Mouse (Mus musculus) olfactory bulb, adult 2 months (tissue): ENCODE measurements around the gene Bcorl1. TPM values are rescaled to one million over a fixed set of nuclear protein-coding genes. Genes with fewer than 3 reads are reported as not detected.

Experiments used
- H3K27ac ChIP-seq: fragments of 200-500 bp; 2 replicates; pipeline ENCODE4 v1.5.1; 2012; ENCODE audit warnings: low read depth, low read length; ENCODE audit not compliant: insufficient read depth
- H3K4me1 ChIP-seq: fragments of 200-500 bp; 2 replicates; pipeline ENCODE4 v1.6.1; 2012; ENCODE audit warnings: low read length; ENCODE audit not compliant: control insufficient read depth, insufficient read depth
- H3K4me3 ChIP-seq: fragments of 200-500 bp; 2 replicates; pipeline ENCODE4 v1.5.1; 2012; ENCODE audit warnings: mild to moderate bottlenecking, low read depth, low read length, moderate library complexity; ENCODE audit not compliant: insufficient read depth
- CTCF ChIP-seq: fragments of 200-500 bp; IDR thresholded peaks from 2 replicates; pipeline ENCODE4 v1.5.1; 2012; ENCODE audit warnings: low read depth, mild to moderate bottlenecking, low read length, moderate library complexity; ENCODE audit not compliant: insufficient read depth
- POLR2A ChIP-seq: fragments of 200-500 bp; IDR thresholded peaks from 2 replicates; pipeline ENCODE4 v1.6.1; 2012; ENCODE audit warnings: mild to moderate bottlenecking, low read depth, low read length, moderate library complexity; ENCODE audit not compliant: insufficient read depth
- WGBS: fragments of 180-500 bp; shearing (Covaris S2); methylation state at CpG from one replicate; pipeline ENCODE4 v1.1.7; 2018; 5-methylcytosine and 5-hydroxymethylcytosine counted together
- polyA plus RNA-seq: library from polyadenylated mRNA; stranded (reverse); fragments of >200 nt; gene quantifications from 2 replicates; pipeline ENCODE4 v1.2.4, GENCODE M21; 2012; ENCODE audit warnings: low replicate concordance; ENCODE audit not compliant: missing spikeins, insufficient read depth, insufficient read length

Gene Bcorl1
- polyA plus RNA-seq, 1 experiment: not detected

DNA sequence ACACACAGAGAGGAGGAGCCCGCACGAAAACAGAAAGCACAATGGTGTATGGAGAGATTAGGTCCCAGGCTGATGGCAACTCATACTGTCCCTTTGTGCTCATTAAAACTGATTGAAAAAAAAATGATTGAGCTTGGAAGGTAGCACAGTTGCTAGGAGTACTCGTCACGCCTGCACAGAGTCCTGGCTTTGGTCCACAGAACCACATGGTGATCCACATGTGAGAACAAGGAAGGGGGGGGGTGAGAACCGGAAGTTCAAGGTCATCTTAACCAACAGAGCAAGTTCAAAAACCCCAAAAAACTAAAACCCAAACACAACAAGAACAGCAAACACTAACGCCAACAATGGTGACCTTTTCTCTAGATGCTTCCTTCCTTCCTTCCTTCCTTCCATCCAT, 71.5 kb downstream of the Bcorl1 start:
- no peak overlapping the region for H3K4me3 ChIP-seq
- peaks cover 9% of the 10 kb centered on the region; the same call in 1 of the 2 replicates for H3K4me1 ChIP-seq
- TF ChIP-seq POLR2A: no peak
- no peak for TF ChIP-seq CTCF
- no peak overlapping the region for H3K27ac ChIP-seq
- WGBS: 73% methylated on average over 6 of the region's 6 CpGs

GRCm38 (mm10) chrX:48414291-48414690, 73.1 kb downstream of the Bcorl1 start:
- peaks cover 9% of the 10 kb centered on the region; the same call in 1 of the 2 replicates for H3K4me1 ChIP-seq
- H3K27ac ChIP-seq: no peak overlapping the region
- TF ChIP-seq CTCF: no peak
- no peak for TF ChIP-seq POLR2A
- WGBS: 76% methylated on average over 5 of the region's 5 CpGs
- no peak overlapping the region for H3K4me3 ChIP-seq

GRCm38 (mm10) chrX:48418417-48418816, 77.3 kb downstream of the Bcorl1 start:
- 91% methylated on average over 2 of the region's 2 CpGs for WGBS

DNA sequence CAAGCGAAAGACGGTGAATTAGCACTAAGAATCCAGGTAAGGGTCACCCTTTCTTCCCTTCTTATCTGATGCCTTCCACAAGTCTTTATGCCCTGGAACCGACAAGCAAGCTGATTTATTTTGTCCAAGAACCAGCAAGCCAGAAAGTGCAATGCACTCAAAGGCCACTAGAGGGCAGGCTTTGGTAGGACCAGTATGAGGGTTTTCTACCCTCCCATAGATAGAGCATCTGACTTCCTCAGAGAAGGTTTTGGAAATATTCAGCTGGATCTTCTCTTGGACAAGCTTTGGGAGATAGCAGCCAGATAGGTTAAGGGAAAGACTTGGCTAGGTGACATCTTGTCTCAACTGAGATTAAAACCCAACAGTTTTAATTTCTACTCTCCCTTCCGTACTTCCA, 81.8 kb downstream of the Bcorl1 start:
- WGBS: 31% methylated on average over 4 of the region's 4 CpGs
- Histone ChIP-seq H3K4me3 (no peak overlapping the region), H3K4me1 (peaks cover 7% of the 10 kb centered on the region; the same call in 1 of the 2 replicates), H3K27ac (no peak overlapping the region)
- no peak for TF ChIP-seq CTCF
- no peak for TF ChIP-seq POLR2A

More at GRCm38 (mm10) chrX:48418417-48418816, 77.3 kb downstream of the Bcorl1 start:
- no peak overlapping the region for H3K27ac ChIP-seq
- H3K4me3 ChIP-seq: no peak overlapping the region
- TF ChIP-seq POLR2A (no peak), CTCF (no peak)
- H3K4me1 ChIP-seq: no peaks in the 10 kb centered on the region

DNA sequence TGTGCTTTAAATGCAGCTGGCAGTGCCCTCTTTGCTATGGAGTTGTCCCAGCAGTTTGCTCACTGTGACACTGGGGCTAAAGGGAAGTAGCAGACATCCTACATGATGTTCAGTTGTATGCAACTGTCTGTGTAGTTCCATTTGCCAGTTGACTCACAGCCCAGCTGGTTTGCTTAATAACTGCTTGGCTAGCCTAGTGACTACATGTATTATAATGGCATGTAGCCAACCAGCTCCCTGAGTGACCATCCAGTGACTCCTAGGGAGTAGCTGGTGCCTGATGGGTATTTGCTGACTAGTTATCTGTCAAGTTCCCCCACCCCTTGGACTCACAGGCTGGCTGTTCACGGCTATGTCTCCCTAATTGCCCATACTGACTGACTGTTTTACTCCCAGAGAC, 82.5 kb downstream of the Bcorl1 start:
- WGBS: 57% methylated on average over 1 of the region's 1 CpGs
- Histone ChIP-seq H3K4me1 (peaks cover 7% of the 10 kb centered on the region; the same call in 1 of the 2 replicates), H3K27ac (no peak overlapping the region), H3K4me3 (no peak overlapping the region)
- TF ChIP-seq POLR2A (no peak), CTCF (no peak)

GRCm38 (mm10) chrX:48424583-48424982, 83.4 kb downstream of the Bcorl1 start:
- Histone ChIP-seq H3K27ac (no peak overlapping the region), H3K4me1 (peaks cover 7% of the 10 kb centered on the region; the same call in 1 of the 2 replicates), H3K4me3 (no peak overlapping the region)
- TF ChIP-seq POLR2A (no peak), CTCF (no peak)
- 56% methylated on average over 3 of the region's 3 CpGs for WGBS

DNA sequence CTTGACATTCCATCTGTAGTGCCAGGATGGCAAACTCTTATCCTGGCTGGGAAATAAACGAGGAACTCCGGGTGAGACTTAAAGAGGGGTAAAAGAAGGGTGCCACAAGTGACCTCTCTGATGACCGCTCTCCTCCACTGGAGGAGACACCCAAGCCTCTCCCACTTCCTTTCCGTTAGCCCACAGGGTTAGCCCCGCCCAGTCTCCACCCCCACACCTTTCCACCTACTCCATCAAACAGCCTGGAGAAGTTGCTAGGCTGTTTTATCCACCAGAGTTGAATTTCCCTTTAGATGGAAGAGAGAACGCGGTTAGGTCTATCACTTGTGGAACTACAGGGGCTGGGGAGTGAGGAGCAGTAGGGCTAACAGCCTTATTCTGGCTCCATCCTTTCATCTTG, 84.1 kb downstream of the Bcorl1 start:
- WGBS: 69% methylated on average over 7 of the region's 7 CpGs
- peaks cover 7% of the 10 kb centered on the region; the same call in 1 of the 2 replicates for H3K4me1 ChIP-seq
- H3K27ac ChIP-seq: no peak overlapping the region
- TF ChIP-seq POLR2A (no peak), CTCF (no peak)
- H3K4me3 ChIP-seq: no peak overlapping the region

- WGBS: 82% methylated on average over 6 of the region's 6 CpGs
- Histone ChIP-seq H3K27ac (no peak overlapping the region), H3K4me1 (peaks cover 7% of the 10 kb centered on the region; the same call in 1 of the 2 replicates), H3K4me3 (no peak overlapping the region)
- no peak for TF ChIP-seq POLR2A
- TF ChIP-seq CTCF: no peak
These were observed 87.1 kb downstream of the Bcorl1 start for GRCm38 (mm10) chrX:48428241-48428640.

DNA sequence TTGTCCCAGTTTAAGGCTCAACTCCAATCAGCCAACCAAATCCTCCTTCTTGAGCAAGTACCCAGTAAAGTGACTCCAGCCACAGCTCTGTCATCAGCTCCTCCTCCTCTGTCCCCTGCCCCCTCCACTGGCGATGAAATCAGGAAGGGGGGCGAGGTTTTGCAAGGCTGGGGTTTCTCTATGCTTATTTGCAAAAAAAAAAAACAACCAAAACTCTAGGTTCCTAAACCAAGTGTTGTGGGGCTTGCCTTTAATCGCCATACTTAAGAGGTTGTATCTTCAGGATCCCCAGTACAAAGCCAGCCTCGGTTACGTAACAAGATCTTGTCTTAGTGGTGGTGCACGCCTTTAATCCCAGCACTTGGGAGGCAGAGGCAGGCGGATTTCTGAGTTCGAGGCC, 87.5 kb downstream of the Bcorl1 start:
- 84% methylated on average over 8 of the region's 8 CpGs for WGBS
- TF ChIP-seq POLR2A (no peak), CTCF (no peak)

GRCm38 (mm10) chrX:48429100-48429499, 87.9 kb downstream of the Bcorl1 start:
- peaks cover 7% of the 10 kb centered on the region; the same call in 1 of the 2 replicates for H3K4me1 ChIP-seq
- H3K4me3 ChIP-seq: no peak overlapping the region
- TF ChIP-seq CTCF (no peak), POLR2A (no peak)
- H3K27ac ChIP-seq: no peak overlapping the region

More for the DNA sequence above, 87.5 kb downstream of the Bcorl1 start:
- H3K27ac ChIP-seq: no peak overlapping the region
- H3K4me3 ChIP-seq: no peak overlapping the region
- H3K4me1 ChIP-seq: peaks cover 7% of the 10 kb centered on the region; the same call in 1 of the 2 replicates
